Comparison of ENCODE assay signal across 20 mouse cellular contexts in the genomic region with DNA sequence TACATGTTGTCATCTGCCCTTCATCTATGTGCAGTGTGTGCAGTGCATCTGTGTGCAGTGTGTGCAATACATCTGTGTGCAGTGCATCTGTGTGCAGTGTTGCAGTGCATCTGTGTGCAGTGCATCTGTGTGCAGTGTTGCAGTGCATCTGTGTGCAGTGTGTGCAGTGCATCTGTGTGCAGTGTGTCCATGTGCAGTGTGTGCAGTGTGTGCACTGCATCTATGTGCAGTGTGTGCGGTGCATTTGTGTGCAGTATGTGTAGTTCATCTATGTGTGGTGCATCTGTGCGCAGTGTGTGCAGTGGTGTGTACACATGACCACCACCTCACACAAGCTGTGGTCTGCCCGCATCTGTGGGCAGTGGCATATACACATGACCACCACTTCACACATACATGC. TPM values are rescaled to one million over a fixed set of nuclear protein-coding genes. Genes with fewer than 3 reads are reported as not detected.
"Had no signal": no experiment of that assay in that cellular context is flagged by ENCODE, and none has a peak within 500 bp of the region (broad histone marks: within the 10 kb centered on the region; RNA-seq: fewer than 3 reads in every experiment).

No protein-coding gene starts in this region.

- H3K9ac ChIP-seq: neural tube, embryonic 12.5 days; neural tube, embryonic 13.5 days; neural tube, embryonic 15.5 days; stomach, embryonic 15.5 days had no signal

- H3K4me1 ChIP-seq: neural tube, embryonic 12.5 days; neural tube, embryonic 13.5 days had no signal

- H3K27ac ChIP-seq: neural tube, embryonic 12.5 days; neural tube, embryonic 13.5 days; neural tube, embryonic 15.5 days; stomach, embryonic 15.5 days; stomach, postnatal 0 days had no signal

- H3K36me3 ChIP-seq: neural tube, embryonic 12.5 days; neural tube, embryonic 13.5 days; neural tube, embryonic 15.5 days; stomach, embryonic 15.5 days had no signal

- H3K27me3 ChIP-seq: stomach, embryonic 15.5 days had no signal

- H3K4me3 ChIP-seq: neural tube, embryonic 12.5 days; neural tube, embryonic 13.5 days; neural tube, embryonic 15.5 days; stomach, embryonic 15.5 days had no signal

- H3K9me3 ChIP-seq: neural tube, embryonic 12.5 days; neural tube, embryonic 13.5 days; neural tube, embryonic 15.5 days; stomach, embryonic 15.5 days had no signal

- DNase-seq: retina, postnatal 1 day; right cerebral cortex, adult 18-20 months; right cerebral cortex, postnatal 14 days; right cerebral cortex, postnatal 25 days; right cerebral cortex, postnatal 4 days; spleen, adult 18-20 months; thymus, adult 18-20 months; thymus, adult 2 months; thymus, postnatal 14 days; thymus, postnatal 25 days; thymus, postnatal 36 days; thymus, postnatal 4 days had no signal

RNA-seq across cellular contexts. Expression of gene Gm266, which starts 19.3 kb away (rescaled TPM):
- total RNA-seq: neutrophil, adult 5-6 weeks had no signal

RNA-seq across cellular contexts. Expression of gene Tnfaip2, which starts 24.1 kb away (rescaled TPM):
- polyA plus RNA-seq: neural tube, embryonic 14.5 days had no signal

RNA-seq across cellular contexts. Expression of gene Exoc3l4, which starts 49.6 kb away (rescaled TPM):
- total RNA-seq: neutrophil, adult 5-6 weeks had no signal

RNA-seq across cellular contexts. Expression of gene Lbhd2, which starts 59.8 kb away (rescaled TPM):
- total RNA-seq: neutrophil, adult 5-6 weeks had no signal
- polyA plus RNA-seq: neural tube, embryonic 13.5 days; small intestine, adult 2 months had no signal
